Mouse (Mus musculus) forebrain, embryonic 16.5 days (tissue): ENCODE measurements at regions not wholly inside any gene's neighbourhood (a gene's known extent, or its start where the extent isn't known, plus 50 kb on each side); places are given as distances from the start of the nearest gene placed in this dataset.

Experiments used
- ATAC-seq: fragments of 200-750 bp; cut with Nextera tagmentation; 2 replicates; pipeline ENCODE4 v1.8.0; 2017; ENCODE audit warnings: mild to moderate bottlenecking, moderate library complexity
- H3K27ac ChIP-seq: fragments of 300-500 bp; sonication (generic); 2 replicates; pipeline ENCODE4 v1.5.1; 2014; ENCODE audit warnings: low read length, control low read depth
- H3K27me3 ChIP-seq: fragments of 300-500 bp; sonication (generic); replicated peaks from 2 replicates; pipeline ENCODE4 v1.6.1; 2014; ENCODE audit warnings: low read length; ENCODE audit not compliant: control insufficient read depth, insufficient read depth
- H3K36me3 ChIP-seq: fragments of 300-500 bp; sonication (generic); 2 replicates; pipeline ENCODE4 v1.6.1; 2014; ENCODE audit not compliant: control insufficient read depth, insufficient read depth
- H3K4me1 ChIP-seq: fragments of 300-500 bp; sonication (generic); replicated peaks from 2 replicates; pipeline ENCODE4 v1.6.1; 2014; ENCODE audit warnings: low read length; ENCODE audit not compliant: control insufficient read depth, insufficient read depth
- H3K4me2 ChIP-seq: fragments of 300-500 bp; sonication (generic); 2 replicates; pipeline ENCODE4 v1.6.1; 2014; ENCODE audit warnings: mild to moderate bottlenecking, low read length, control low read depth
- H3K4me3 ChIP-seq: fragments of 300-500 bp; sonication (generic); replicated peaks from 2 replicates; pipeline ENCODE4 v1.5.1; 2014; ENCODE audit warnings: mild to moderate bottlenecking, low read length, control low read depth
- H3K9ac ChIP-seq: fragments of 300-500 bp; sonication (generic); replicated peaks from 2 replicates; pipeline ENCODE4 v1.6.1; 2014; ENCODE audit warnings: low read depth, low read length, control low read depth
- H3K9me3 ChIP-seq: fragments of 300-500 bp; sonication (generic); 2 replicates; pipeline ENCODE4 v1.6.1; 2016; ENCODE audit warnings: low read length; ENCODE audit not compliant: control insufficient read depth
- WGBS: fragments of 180-500 bp; shearing (Covaris S2); extraction: QIAGEN DNeasy Blood & Tissue Kit; methylation state at CpG from one replicate; pipeline ENCODE4 v1.1.7; 2014; 5-methylcytosine and 5-hydroxymethylcytosine counted together

- peak; percentile 57; the same call in 1 of the 2 replicates for ATAC-seq
- no peaks in the 10 kb centered on the region for H3K27me3 ChIP-seq
- H3K36me3 ChIP-seq, result no peaks in the 10 kb centered on the region
- H3K4me3 ChIP-seq, result no peak overlapping the region
- peaks cover 3% of the 10 kb centered on the region; the same call in 1 of the 2 replicates for H3K4me1 ChIP-seq
- H3K27ac ChIP-seq, result no peak overlapping the region
- H3K9ac ChIP-seq, result no peak overlapping the region
- WGBS, result 22% methylated on average over 22 of the region's 22 CpGs
- peaks cover 3% of the 10 kb centered on the region; the same call in 1 of the 2 replicates for H3K9me3 ChIP-seq
- H3K4me2 ChIP-seq, result peak overlapping the region; percentile 37
Observed at GRCm38 (mm10) chr10:67458447-67459272, 76.6 kb upstream of the Egr2 start.

- Histone ChIP-seq H3K9ac (no peak overlapping the region), H3K27me3 (no peaks in the 10 kb centered on the region), H3K4me2 (no peak overlapping the region), H3K4me1 (peaks cover 3% of the 10 kb centered on the region; the same call in 1 of the 2 replicates), H3K4me3 (no peak overlapping the region), H3K36me3 (no peaks in the 10 kb centered on the region), H3K27ac (no peak overlapping the region), H3K9me3 (peaks cover 3% of the 10 kb centered on the region; the same call in 1 of the 2 replicates)
- ATAC-seq, result no peak
- 81% methylated on average over 1 of the region's 1 CpGs for WGBS
Observed at GRCm38 (mm10) chr10:67461321-67461720, 74.0 kb upstream of the Egr2 start.

- Histone ChIP-seq H3K27ac (no peak overlapping the region), H3K4me1 (peaks cover 3% of the 10 kb centered on the region; the same call in 1 of the 2 replicates), H3K9ac (no peak overlapping the region), H3K4me3 (no peak overlapping the region), H3K27me3 (no peaks in the 10 kb centered on the region), H3K9me3 (peaks cover 3% of the 10 kb centered on the region; the same call in 1 of the 2 replicates), H3K4me2 (no peak overlapping the region), H3K36me3 (no peaks in the 10 kb centered on the region)
- peak; percentile 38; the same call in 1 of the 2 replicates for ATAC-seq
- 51% methylated on average over 1 of the region's 1 CpGs for WGBS
Observed at GRCm38 (mm10) chr10:67461862-67462261, 73.4 kb upstream of the Egr2 start.

- WGBS, result 49% methylated on average over 8 of the region's 8 CpGs
Observed at GRCm38 (mm10) chr10:67468724-67469123, 66.6 kb upstream of the Egr2 start.

GRCm38 (mm10) chr10:67473016-67473415 lies 62.3 kb upstream of the Egr2 start:
- Histone ChIP-seq H3K27ac (no peak overlapping the region), H3K4me2 (no peak overlapping the region), H3K4me1 (peaks cover 9% of the 10 kb centered on the region), H3K4me3 (no peak overlapping the region), H3K9ac (no peak overlapping the region), H3K9me3 (no peaks in the 10 kb centered on the region), H3K36me3 (no peaks in the 10 kb centered on the region), H3K27me3 (no peaks in the 10 kb centered on the region)
- 96% methylated on average over 6 of the region's 6 CpGs for WGBS
- no peak for ATAC-seq

More at GRCm38 (mm10) chr10:67468724-67469123, 66.6 kb upstream of the Egr2 start:
- Histone ChIP-seq H3K9ac (no peak overlapping the region), H3K4me3 (no peak overlapping the region), H3K4me1 (peaks cover 10% of the 10 kb centered on the region), H3K27me3 (no peaks in the 10 kb centered on the region), H3K36me3 (no peaks in the 10 kb centered on the region), H3K27ac (peak overlapping the region; percentile 33), H3K4me2 (no peak overlapping the region), H3K9me3 (no peaks in the 10 kb centered on the region)
- ATAC-seq, result peak; percentile 69

- Histone ChIP-seq H3K27ac (no peak overlapping the region), H3K9ac (no peak overlapping the region), H3K4me2 (no peak overlapping the region), H3K27me3 (no peaks in the 10 kb centered on the region), H3K36me3 (no peaks in the 10 kb centered on the region), H3K9me3 (no peaks in the 10 kb centered on the region), H3K4me1 (peaks cover 3% of the 10 kb centered on the region), H3K4me3 (no peak overlapping the region)
- ATAC-seq, result no peak
- 71% methylated on average over 2 of the region's 2 CpGs for WGBS
Observed at GRCm38 (mm10) chr10:67474336-67474735, 60.9 kb upstream of the Egr2 start.

- Histone ChIP-seq H3K9ac (no peak overlapping the region), H3K4me2 (peak overlapping the region; percentile 27), H3K36me3 (no peaks in the 10 kb centered on the region), H3K27ac (peak overlapping the region; percentile 54; the same call in 1 of the 2 replicates), H3K4me1 (no peaks in the 10 kb centered on the region), H3K4me3 (no peak overlapping the region), H3K27me3 (no peaks in the 10 kb centered on the region), H3K9me3 (no peaks in the 10 kb centered on the region; the same call in 1 of the 2 replicates)
- WGBS, result 40% methylated on average over 14 of the region's 14 CpGs
- peak; percentile 93 for ATAC-seq
Observed at GRCm38 (mm10) chr10:67482268-67482667, 53.0 kb upstream of the Egr2 start.

GRCm38 (mm10) chr10:67483371-67483770 lies 51.9 kb upstream of the Egr2 start:
- H3K27ac ChIP-seq, result no peak overlapping the region
- H3K36me3 ChIP-seq, result no peaks in the 10 kb centered on the region
- H3K4me2 ChIP-seq, result no peak overlapping the region
- no peak overlapping the region for H3K4me3 ChIP-seq
- no peak overlapping the region for H3K9ac ChIP-seq
- WGBS, result 74% methylated on average over 7 of the region's 7 CpGs
- H3K4me1 ChIP-seq, result no peaks in the 10 kb centered on the region
- no peak for ATAC-seq
- no peaks in the 10 kb centered on the region; the same call in 1 of the 2 replicates for H3K9me3 ChIP-seq
- H3K27me3 ChIP-seq, result no peaks in the 10 kb centered on the region

GRCm38 (mm10) chr10:67484091-67484745 lies 51.1 kb upstream of the Egr2 start:
- H3K9ac ChIP-seq, result no peak overlapping the region
- H3K4me2 ChIP-seq, result no peak overlapping the region
- H3K4me3 ChIP-seq, result no peak overlapping the region
- H3K36me3 ChIP-seq, result no peaks in the 10 kb centered on the region
- no peak overlapping the region for H3K27ac ChIP-seq
- H3K4me1 ChIP-seq, result no peaks in the 10 kb centered on the region
- no peaks in the 10 kb centered on the region for H3K27me3 ChIP-seq
- 88% methylated on average over 3 of the region's 3 CpGs for WGBS
- no peak for ATAC-seq
- H3K9me3 ChIP-seq, result no peaks in the 10 kb centered on the region; the same call in 1 of the 2 replicates
